Mouse (Mus musculus) heart, adult 2 months (tissue): ENCODE results near the gene Tgfb1.

Experiments
- CTCF ChIP-seq: fragments of 200-600 bp; IDR thresholded peaks from 2 replicates; pipeline ENCODE4 v1.8.1; 2022; ENCODE audit warnings: antibody characterized with exemption, mild to moderate bottlenecking, moderate library complexity
- EP300 ChIP-seq: fragments of 200-500 bp; IDR thresholded peaks from 2 replicates; pipeline ENCODE4 v1.6.1; 2011; ENCODE audit warnings: low read depth, low read length, control low read depth; ENCODE audit not compliant: insufficient read depth
- POLR2A ChIP-seq: fragments of 200-500 bp; IDR thresholded peaks from 2 replicates; pipeline ENCODE4 v1.6.1; 2011; ENCODE audit warnings: mild to moderate bottlenecking, low read depth, low read length, control low read depth; ENCODE audit not compliant: insufficient read depth

DNA sequence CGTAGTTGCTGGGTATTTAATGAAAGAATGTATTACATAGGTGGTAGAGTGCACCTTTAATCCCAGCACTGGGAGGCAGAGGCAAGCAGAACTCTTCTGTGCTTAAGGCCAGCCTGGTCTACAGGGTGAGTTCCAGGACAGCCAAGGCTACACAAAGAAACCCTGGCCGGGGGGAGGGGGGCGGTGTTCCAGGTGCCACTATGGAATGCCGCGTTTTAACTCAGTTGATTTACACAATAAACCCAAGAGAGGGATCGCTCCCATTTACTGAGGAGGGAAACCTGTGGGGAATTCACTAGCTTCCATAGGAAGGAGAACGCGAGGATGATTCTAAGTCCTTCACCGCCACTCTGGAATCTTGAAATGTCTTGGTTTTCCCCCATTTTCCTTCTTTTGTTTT is 17.2 kb upstream of the Tgfb1 start:
- TF ChIP-seq CTCF (no peak), POLR2A (no peak), EP300 (no peak)
